Mouse (Mus musculus) testis, adult 2 months (tissue): ENCODE results near the gene Cep295nl.

ENCODE experiments used
- CTCF ChIP-seq: fragments of 200-500 bp; IDR thresholded peaks from 2 replicates; pipeline ENCODE4 v1.5.1; 2012; ENCODE audit warnings: low read depth, mild to moderate bottlenecking, inconsistent platforms, low read length, moderate library complexity; ENCODE audit not compliant: control insufficient read depth, insufficient read depth, insufficient replicate concordance
- POLR2A ChIP-seq: fragments of 200-500 bp; IDR thresholded peaks from 2 replicates; pipeline ENCODE4 v1.6.1; 2012; ENCODE audit warnings: low read depth, mild to moderate bottlenecking, inconsistent platforms, low read length, moderate library complexity; ENCODE audit not compliant: control insufficient read depth

GRCm38 (mm10) chr11:118369251-118369650 is 27.0 kb upstream of the Cep295nl start:
- TF ChIP-seq CTCF (no peak), POLR2A (no peak)
